In the genomic region with DNA sequence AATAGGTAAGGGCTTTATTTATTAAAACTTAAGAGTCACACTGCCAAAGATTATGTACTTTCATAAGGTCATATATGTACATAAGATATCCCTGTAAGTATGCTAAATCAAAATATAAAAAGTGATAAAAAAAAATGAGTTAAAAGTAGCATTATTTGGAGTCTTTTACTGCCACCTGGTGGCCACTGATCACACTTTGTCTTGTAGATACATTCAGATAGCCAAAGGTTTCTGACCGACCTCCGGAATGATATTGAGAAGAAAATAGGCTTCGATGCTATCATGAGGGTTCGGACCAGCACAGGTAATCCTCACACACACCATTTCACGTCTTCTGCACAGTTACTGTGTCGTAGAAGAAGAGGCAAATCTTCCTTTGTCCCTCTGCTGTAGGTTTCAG, we compare ENCODE assay signal across 8 mouse cellular contexts. TPM values are rescaled to one million over a fixed set of nuclear protein-coding genes. Genes with fewer than 3 reads are reported as not detected.
A peak's percentile ranks its signal among the peaks of the same experiment; 100 is the strongest.
DNase-seq lines count a peak whose midpoint lies in the region; ATAC-seq and TF ChIP-seq lines count a peak whose summit lies in the region.

No protein-coding gene starts in this region.

- no peak overlapping the region for H3K4me3 ChIP-seq in heart, postnatal 0 days (ENCODE audit: low read depth, low read length)
- H3K4me3 ChIP-seq in heart, embryonic 12.5 days: no peak overlapping the region
- H3K4me3 ChIP-seq in thymus, adult 2 months (ENCODE audit: control insufficient read depth, insufficient read depth, low read length): no peak overlapping the region
- H3K4me3 ChIP-seq in kidney, postnatal 0 days (replicated peaks; ENCODE audit: low read depth, low read length): no peak overlapping the region
- no peak overlapping the region for H3K4me3 ChIP-seq in midbrain, postnatal 0 days (ENCODE audit: low read depth, low read length)

- no peaks in the 10 kb centered on the region for H3K9me3 ChIP-seq in heart, postnatal 0 days (replicated peaks; ENCODE audit: control insufficient read depth, low read length)
- H3K9me3 ChIP-seq in heart, embryonic 12.5 days (replicated peaks): no peaks in the 10 kb centered on the region
- H3K9me3 ChIP-seq in kidney, postnatal 0 days (replicated peaks; ENCODE audit: low read length): no peaks in the 10 kb centered on the region
- no peaks in the 10 kb centered on the region for H3K9me3 ChIP-seq in midbrain, postnatal 0 days (ENCODE audit: low read length)

- no peak overlapping the region for H3K9ac ChIP-seq in heart, postnatal 0 days (replicated peaks; ENCODE audit: low read depth, low read length)
- no peak overlapping the region for H3K9ac ChIP-seq in heart, embryonic 12.5 days
- no peak overlapping the region for H3K9ac ChIP-seq in kidney, postnatal 0 days (ENCODE audit: low read depth, low read length)
- no peak overlapping the region for H3K9ac ChIP-seq in midbrain, postnatal 0 days (replicated peaks; ENCODE audit: low read length, poor library complexity, severe bottlenecking)

- peaks cover 6% of the 10 kb centered on the region; the same call in 1 of the 2 replicates for H3K4me1 ChIP-seq in heart, postnatal 0 days (ENCODE audit: control insufficient read depth, insufficient read depth)
- peaks cover 28% of the 10 kb centered on the region for H3K4me1 ChIP-seq in heart, embryonic 12.5 days (replicated peaks)
- no peaks in the 10 kb centered on the region for H3K4me1 ChIP-seq in thymus, adult 2 months (replicated peaks; ENCODE audit: control insufficient read depth, insufficient read depth, low read length)
- H3K4me1 ChIP-seq in kidney, postnatal 0 days (replicated peaks; ENCODE audit: insufficient read depth, low read length): no peaks in the 10 kb centered on the region
- no peaks in the 10 kb centered on the region for H3K4me1 ChIP-seq in midbrain, postnatal 0 days (ENCODE audit: insufficient read depth, low read length)

- DNase-seq in heart, postnatal 0 days (ENCODE audit: low spot score): peak; percentile 58
- peak; percentile 9 for DNase-seq in thymus, adult 2 months
- DNase-seq in thymus, adult 18-20 months: no peak
- DNase-seq in cerebellum, postnatal 10 days: peak; percentile 62 to 75
- DNase-seq in kidney, postnatal 0 days (ENCODE audit: low spot score): peak; percentile 87
- peak; percentile 84 for DNase-seq in midbrain, postnatal 0 days (ENCODE audit: low spot score)

- H3K27ac ChIP-seq in heart, postnatal 0 days (ENCODE audit: low read depth): no peak overlapping the region
- no peak overlapping the region for H3K27ac ChIP-seq in heart, embryonic 12.5 days (ENCODE audit: poor library complexity, severe bottlenecking)
- no peak overlapping the region for H3K27ac ChIP-seq in thymus, adult 2 months (ENCODE audit: control insufficient read depth, insufficient read depth, low read length)
- H3K27ac ChIP-seq in kidney, postnatal 0 days: no peak overlapping the region
- no peak overlapping the region for H3K27ac ChIP-seq in midbrain, postnatal 0 days (ENCODE audit: low read depth, low read length)

- H3K27me3 ChIP-seq in heart, postnatal 0 days (ENCODE audit: control insufficient read depth, insufficient read depth, low read length): no peaks in the 10 kb centered on the region
- H3K27me3 ChIP-seq in heart, embryonic 12.5 days (replicated peaks): no peaks in the 10 kb centered on the region
- no peaks in the 10 kb centered on the region for H3K27me3 ChIP-seq in thymus, adult 2 months (ENCODE audit: control insufficient read depth, insufficient read depth, low read length)
- H3K27me3 ChIP-seq in kidney, postnatal 0 days (ENCODE audit: insufficient read depth, low read length): no peaks in the 10 kb centered on the region
- no peaks in the 10 kb centered on the region for H3K27me3 ChIP-seq in midbrain, postnatal 0 days (ENCODE audit: insufficient read depth, low read length)

- TF ChIP-seq EP300 in heart, postnatal 0 days (IDR thresholded peaks at IDR 0.05; ENCODE audit: low read depth): no peak

- peak; percentile 51 for TF ChIP-seq CTCF in heart, postnatal 0 days (IDR thresholded peaks at IDR 0.05; ENCODE audit: low read depth)
- TF ChIP-seq CTCF in thymus, adult 2 months (IDR thresholded peaks at IDR 0.05; ENCODE audit: borderline replicate concordance, control insufficient read depth, extremely low read depth, insufficient read depth, low read length, poor library complexity): no peak
- TF ChIP-seq CTCF in kidney, postnatal 0 days (IDR thresholded peaks at IDR 0.05; ENCODE audit: low read depth): peak; percentile 73
- TF ChIP-seq CTCF in midbrain, postnatal 0 days (IDR thresholded peaks at IDR 0.05): peak; percentile 81

- no peak for ATAC-seq in heart, postnatal 0 days (ENCODE audit: insufficient read depth, low read depth)
- ATAC-seq in heart, embryonic 12.5 days (ENCODE audit: insufficient number of reproducible peaks, low FRiP score): no peak
- ATAC-seq in kidney, postnatal 0 days (replicated peaks; ENCODE audit: low FRiP score, low read depth): no peak
- ATAC-seq in midbrain, postnatal 0 days (ENCODE audit: low FRiP score): no peak
- no peak for ATAC-seq in activated CD4-positive, CD25-positive, alpha-beta regulatory T cell, adult 4 months

- no peak overlapping the region for H3K4me2 ChIP-seq in heart, postnatal 0 days (ENCODE audit: low read depth, low read length)
- H3K4me2 ChIP-seq in heart, embryonic 12.5 days: no peak overlapping the region
- H3K4me2 ChIP-seq in kidney, postnatal 0 days (ENCODE audit: low read length): no peak overlapping the region
- H3K4me2 ChIP-seq in midbrain, postnatal 0 days (ENCODE audit: low read depth, low read length, poor library complexity, severe bottlenecking): no peak overlapping the region

- WGBS in heart, postnatal 0 days: 63% methylated on average over 6 of the region's 6 CpGs
- WGBS in heart, embryonic 12.5 days: 62% methylated on average over 6 of the region's 6 CpGs
- 68% methylated on average over 6 of the region's 6 CpGs for WGBS in thymus, adult 2 months
- WGBS in kidney, postnatal 0 days: 73% methylated on average over 6 of the region's 6 CpGs
- 60% methylated on average over 6 of the region's 6 CpGs for WGBS in midbrain, postnatal 0 days

- no peak for TF ChIP-seq POLR2A in thymus, adult 2 months (IDR thresholded peaks at IDR 0.05; ENCODE audit: control insufficient read depth, extremely low read depth, insufficient read depth, low read length, poor library complexity)

- peaks cover 83% of the 10 kb centered on the region for H3K36me3 ChIP-seq in heart, postnatal 0 days (replicated peaks; ENCODE audit: control insufficient read depth, insufficient read depth, low read length)
- peaks cover 78% of the 10 kb centered on the region for H3K36me3 ChIP-seq in heart, embryonic 12.5 days
- no peaks in the 10 kb centered on the region for H3K36me3 ChIP-seq in thymus, adult 2 months (ENCODE audit: control insufficient read depth, insufficient read depth, low read length)
- peaks cover 45% of the 10 kb centered on the region for H3K36me3 ChIP-seq in kidney, postnatal 0 days (ENCODE audit: insufficient read depth, low read length)
- no peaks in the 10 kb centered on the region for H3K36me3 ChIP-seq in midbrain, postnatal 0 days (ENCODE audit: insufficient read depth, low read length)

RNA-seq across cellular contexts. Expression of a gene that starts 32.7 kb away (rescaled TPM):
- 4.4 and 4.7 TPM in 2 replicates for total RNA-seq in heart, postnatal 0 days (2014; rRNA removed; ENCODE audit: low replicate concordance)
- polyA plus RNA-seq in heart, postnatal 0 days (2015; fragmentation: Nextera tagmentation; extraction: Ambion mirVana): 15.1 and 15.2 TPM in 2 replicates
- 22.6 and 22.9 TPM in 2 replicates for polyA plus RNA-seq in heart, embryonic 12.5 days (2016; fragmentation: Nextera tagmentation; extraction: Ambion mirVana)
- 8.5 and 8.8 TPM in 2 replicates for polyA plus RNA-seq in thymus, adult 2 months (2012; rRNA removed)
- polyA plus RNA-seq in kidney, postnatal 0 days (2015; fragmentation: Nextera tagmentation; extraction: Ambion mirVana): 21.5 and 23.2 TPM in 2 replicates
- 3.8 and 7.5 TPM in 2 replicates for total RNA-seq in midbrain, postnatal 0 days (2014; rRNA removed)
- polyA plus RNA-seq in midbrain, postnatal 0 days (2015; fragmentation: Nextera tagmentation; extraction: Ambion mirVana): 14.1 and 14.4 TPM in 2 replicates
- 10 to 100 TPM; 13.5 to 20.8 TPM for polyA plus RNA-seq in activated CD4-positive, CD25-positive, alpha-beta regulatory T cell, adult 4 months (2017; shearing (Covaris generic))

Comparison
In these comparisons a context has a peak if more than half of its experiments do, and no peak if none do; other contexts are left out.
1. DNase-seq: peak in heart, postnatal 0 days (single experiment), thymus, adult 2 months (single experiment), cerebellum, postnatal 10 days (2 of 2), kidney, postnatal 0 days (single experiment) and midbrain, postnatal 0 days (single experiment); none in thymus, adult 18-20 months (0 of 2).